Comparison of ENCODE assay signal across 20 mouse cellular contexts in the genomic region with DNA sequence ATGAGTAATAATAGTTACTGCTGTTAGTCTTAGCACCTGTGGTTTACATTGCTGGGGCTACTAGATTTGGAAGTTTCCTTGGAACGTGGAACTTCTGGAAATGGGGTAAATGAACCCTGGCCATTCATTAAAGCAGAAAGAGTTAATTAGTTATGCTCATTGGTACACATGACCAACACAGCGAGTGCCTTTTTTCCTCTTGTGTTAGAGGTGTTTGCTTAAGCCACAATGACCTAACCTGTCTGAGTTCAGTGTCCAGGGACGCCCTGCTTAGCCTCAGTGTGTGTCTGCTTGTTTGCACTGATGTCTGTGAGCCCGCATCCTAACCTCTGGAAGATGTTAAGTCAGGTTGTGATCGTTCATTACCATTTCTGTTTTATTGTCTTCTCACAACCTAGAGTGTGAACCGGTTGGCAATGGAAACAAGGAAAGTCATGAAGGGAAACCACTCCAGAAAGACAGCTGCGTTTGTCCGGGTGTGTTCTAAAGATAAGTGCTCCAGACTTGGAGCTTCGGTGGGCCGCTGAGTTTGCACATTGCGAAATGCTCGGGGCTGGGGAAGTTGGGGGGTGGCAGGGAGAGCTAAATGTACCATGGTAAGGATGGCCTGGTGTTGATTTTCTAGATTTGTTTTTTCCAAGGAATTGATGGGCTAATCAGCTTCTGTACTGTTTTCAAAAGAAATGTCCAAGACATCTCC. TPM values are rescaled to one million over a fixed set of nuclear protein-coding genes. Genes with fewer than 3 reads are reported as not detected.
DNase-seq lines count a peak whose midpoint lies in the region; ATAC-seq and TF ChIP-seq lines count a peak whose summit lies in the region.
"Had no signal": no experiment of that assay in that cellular context is flagged by ENCODE, and none has a peak within 500 bp of the region (broad histone marks: within the 10 kb centered on the region; RNA-seq: fewer than 3 reads in every experiment).

No protein-coding gene starts in this region.

- WGBS in kidney, embryonic 15.5 days = 80% methylated on average over 12 of the region's 12 CpGs
- 32% methylated on average over 12 of the region's 12 CpGs for WGBS in liver, embryonic 13.5 days (ENCODE audit: insufficient replicate concordance)

- TF ChIP-seq CTCF in G1E (IDR thresholded peaks at IDR 0.05; ENCODE audit: low read depth, low read length) = no peak
- no peak for TF ChIP-seq CTCF in bone marrow macrophage, adult 2 months (IDR thresholded peaks at IDR 0.05; ENCODE audit: low read depth, low read length)

- H3K27me3 ChIP-seq in kidney, embryonic 15.5 days = no peaks in the 10 kb centered on the region
- no peaks in the 10 kb centered on the region for H3K27me3 ChIP-seq in G1E (ENCODE audit: insufficient read depth, low read length)
- H3K27me3 ChIP-seq in liver, embryonic 13.5 days = no peaks in the 10 kb centered on the region

- no peak overlapping the region for H3K27ac ChIP-seq in kidney, embryonic 15.5 days
- H3K27ac ChIP-seq in bone marrow macrophage, adult 2 months (ENCODE audit: insufficient read depth, low read depth, low read length) = peak overlapping the region; percentile 14
- peak overlapping the region; percentile 15 for H3K27ac ChIP-seq in liver, embryonic 13.5 days
- H3K27ac ChIP-seq: hindbrain, embryonic 10.5 days; left cerebral cortex, adult 2 months; midbrain, embryonic 10.5 days had no signal

- peaks cover 47% of the 10 kb centered on the region for H3K36me3 ChIP-seq in kidney, embryonic 15.5 days
- peaks cover 77% of the 10 kb centered on the region for H3K36me3 ChIP-seq in G1E (replicated peaks)
- H3K36me3 ChIP-seq in liver, embryonic 13.5 days = peaks cover 27% of the 10 kb centered on the region

- no peak overlapping the region for H3K9ac ChIP-seq in kidney, embryonic 15.5 days
- no peak overlapping the region for H3K9ac ChIP-seq in liver, embryonic 13.5 days

- peaks cover 9% of the 10 kb centered on the region; the same call in 1 of the 2 replicates for H3K4me1 ChIP-seq in kidney, embryonic 15.5 days
- peaks cover 21% of the 10 kb centered on the region for H3K4me1 ChIP-seq in G1E (ENCODE audit: insufficient read depth, low read depth, low read length)
- peaks cover 14% of the 10 kb centered on the region for H3K4me1 ChIP-seq in bone marrow macrophage, adult 2 months (ENCODE audit: control insufficient read depth, insufficient read depth, low read length)
- H3K4me1 ChIP-seq in liver, embryonic 13.5 days (replicated peaks) = peaks cover 30% of the 10 kb centered on the region

- H3K9me3 ChIP-seq in kidney, embryonic 15.5 days (replicated peaks) = no peaks in the 10 kb centered on the region
- no peaks in the 10 kb centered on the region for H3K9me3 ChIP-seq in G1E (replicated peaks)
- no peaks in the 10 kb centered on the region for H3K9me3 ChIP-seq in liver, embryonic 13.5 days (replicated peaks)
- H3K9me3 ChIP-seq: hindbrain, embryonic 10.5 days; midbrain, embryonic 10.5 days had no signal

- no peak overlapping the region for H3K4me3 ChIP-seq in kidney, embryonic 15.5 days (replicated peaks)
- H3K4me3 ChIP-seq in G1E (ENCODE audit: low read depth, low read length) = no peak overlapping the region
- H3K4me3 ChIP-seq in bone marrow macrophage, adult 2 months (ENCODE audit: insufficient read depth, low read length) = no peak overlapping the region
- no peak overlapping the region for H3K4me3 ChIP-seq in liver, embryonic 13.5 days (replicated peaks)
- H3K4me3 ChIP-seq: hindbrain, embryonic 10.5 days; left cerebral cortex, adult 2 months; midbrain, embryonic 10.5 days; myocyte had no signal

- ATAC-seq in kidney, embryonic 15.5 days (replicated peaks; ENCODE audit: low FRiP score) = no peak
- ATAC-seq in G1E (ENCODE audit: extremely low read depth, insufficient number of reproducible peaks, low FRiP score, poor library complexity, severe bottlenecking) = peak; percentile 64
- ATAC-seq in liver, embryonic 13.5 days (ENCODE audit: low read depth) = peak; percentile 55
- ATAC-seq: CD4-positive, CD25-positive, alpha-beta regulatory T cell, adult 4 months; lung, postnatal 0 days had no signal

- no peak for TF ChIP-seq POLR2A in bone marrow macrophage, adult 2 months (IDR thresholded peaks at IDR 0.05; ENCODE audit: borderline replicate concordance, low read depth, low read length)

- DNase-seq in kidney, adult 11 months = peak; percentile 26
- peak; percentile 19 for DNase-seq in G1E (ENCODE audit: low spot score)
- no peak for DNase-seq in liver, embryonic 13.5 days
- DNase-seq in adrenal gland, postnatal 4 days (ENCODE audit: low spot score in 2 of 2) = no peak
- DNase-seq in retina, embryonic 14.5 days (ENCODE audit: low spot score) = no peak
- DNase-seq in adrenal gland, postnatal 10 days = no peak
- DNase-seq: adrenal gland, postnatal 36 days; cerebellum, postnatal 36 days; gastrocnemius, postnatal 36 days; right cerebral cortex, adult 18-20 months; spleen, adult 18-20 months; thymus, postnatal 14 days had no signal

- H3K4me2 ChIP-seq in kidney, embryonic 15.5 days = no peak overlapping the region
- no peak overlapping the region for H3K4me2 ChIP-seq in liver, embryonic 13.5 days

RNA-seq across cellular contexts. Expression of gene Iqck, which starts 44.0 kb away (rescaled TPM):
- polyA plus RNA-seq in kidney, embryonic 15.5 days (2015; fragmentation: Nextera tagmentation; extraction: Ambion mirVana) = 3.1 and 3.5 TPM in 2 replicates
- total RNA-seq in G1E (2014; fragmentation: Nextera tagmentation) = 1.7 TPM in 1 of 2 replicates, not detected in the other
- total RNA-seq in G1E (2017) = 0.93 and 1.3 TPM in 2 replicates
- polyA plus RNA-seq in G1E (2012) = 0.16 and 0.26 TPM in 2 replicates
- polyA plus RNA-seq in bone marrow macrophage, adult 2 months (2012; ENCODE audit: insufficient read depth, insufficient read length, missing spikeins) = not detected in 2 replicates
- polyA plus RNA-seq in liver, embryonic 13.5 days (2015; fragmentation: Nextera tagmentation; extraction: Ambion mirVana) = 0.18 and 0.43 TPM in 2 replicates
- 10 to 100 TPM; 17.3 to 18.2 TPM for total RNA-seq in adrenal gland, postnatal 4 days (2021)
- total RNA-seq in adrenal gland, postnatal 10 days (2021) = 10 to 100 TPM in 1 of 2 experiments, 1 to 10 TPM in 1; 9.1 to 11.9 TPM

RNA-seq across cellular contexts. Expression of gene Knop1, which starts 44.5 kb away (rescaled TPM):
- polyA plus RNA-seq in kidney, embryonic 15.5 days (2015; fragmentation: Nextera tagmentation; extraction: Ambion mirVana) = 121 and 138 TPM in 2 replicates
- total RNA-seq in G1E (2014; fragmentation: Nextera tagmentation) (21.0 and 23.2 TPM in 2 replicates), G1E (2017) (29.6 and 39.1 TPM in 2 replicates)
- 9.0 and 11.2 TPM in 2 replicates for polyA plus RNA-seq in G1E (2012)
- 14.2 and 19.2 TPM in 2 replicates for polyA plus RNA-seq in bone marrow macrophage, adult 2 months (2012; ENCODE audit: insufficient read depth, insufficient read length, missing spikeins)
- 52.5 and 57.3 TPM in 2 replicates for polyA plus RNA-seq in liver, embryonic 13.5 days (2015; fragmentation: Nextera tagmentation; extraction: Ambion mirVana)
- 10 to 100 TPM; 66.2 to 72.6 TPM for total RNA-seq in adrenal gland, postnatal 4 days (2021)
- total RNA-seq in adrenal gland, postnatal 10 days (2021) = 10 to 100 TPM; 50.7 to 54.5 TPM

Comparison
In these comparisons a context has a peak if more than half of its experiments do, and no peak if none do; other contexts are left out.
1. DNase-seq: peak in kidney, adult 11 months (single experiment) and G1E (single experiment); none in liver, embryonic 13.5 days (single experiment), adrenal gland, postnatal 4 days (0 of 2), retina, embryonic 14.5 days (single experiment) and adrenal gland, postnatal 10 days (single experiment).